Mouse (Mus musculus): ENCODE results near the gene Smg9. TPM values are rescaled to one million over a fixed set of nuclear protein-coding genes. Genes with fewer than 3 reads are reported as not detected.
"Not testable (repeated sequence)": the region's sequence is repeated elsewhere in the genome, so short reads cannot be mapped to it uniquely, and the experiment has no call there.

The Smg9 gene
- polyA plus RNA-seq, 2 experiments, result 11.2 to 20.6 TPM

GRCm38 (mm10) chr7:24396832-24397231 is 2.6 kb upstream of the Smg9 start:
- Histone ChIP-seq H3K4me2 (ENCODE audit: low read depth) (peak overlapping the region; percentile 90), H3K27me3 (ENCODE audit: control insufficient read depth, insufficient read depth, low read length) (no peaks in the 10 kb centered on the region), H3K9me3 (ENCODE audit: control insufficient read depth, low read length) (no peaks in the 10 kb centered on the region), H3K27ac (peak overlapping the region; percentile 80), H3K4me3 (ENCODE audit: insufficient read depth in 1 of 2, low read depth in 2 of 2, low read length in 2 of 2) (peak overlapping the region; percentile 14 to 43), H3K4me1 (replicated peaks; ENCODE audit: control insufficient read depth in 2 of 2, insufficient read depth in 2 of 2, low read length in 1 of 2) (peaks cover 54 to 57% of the 10 kb centered on the region in 2 experiments), H3K36me3 (replicated peaks; ENCODE audit: control insufficient read depth, insufficient read depth, low read depth) (no peaks in the 10 kb centered on the region), H3K9ac (replicated peaks) (peak overlapping the region; percentile 71)
- WGBS (ENCODE audit: insufficient replicate concordance), result 27% methylated on average over 11 of the region's 11 CpGs
- DNase-seq (ENCODE audit: low read depth in 3 of 3, low spot score in 3 of 3), result peak; percentile 59 to 76 (median 65)
- ATAC-seq (ENCODE audit: insufficient read depth), result peak; percentile 16
- TF ChIP-seq CTCF (IDR thresholded peaks at IDR 0.05; ENCODE audit: low read depth) (no peak), EP300 (IDR thresholded peaks at IDR 0.05; ENCODE audit: low read depth) (peak; percentile 82)

GRCm38 (mm10) chr7:24398364-24398913 is 980 bp upstream of the Smg9 start:
- Histone ChIP-seq H3K9me3 (ENCODE audit: control insufficient read depth, low read length) (no peaks in the 10 kb centered on the region), H3K4me1 (replicated peaks; ENCODE audit: control insufficient read depth in 2 of 2, insufficient read depth in 2 of 2, low read length in 1 of 2) (peaks cover 46 to 52% of the 10 kb centered on the region in 2 experiments), H3K36me3 (replicated peaks; ENCODE audit: control insufficient read depth, insufficient read depth, low read depth) (no peaks in the 10 kb centered on the region; the same call in 1 of the 2 replicates), H3K27ac (peak overlapping the region; percentile 92), H3K4me3 (ENCODE audit: insufficient read depth in 1 of 2, low read depth in 2 of 2, low read length in 2 of 2) (peak overlapping the region; percentile 68 to 74), H3K9ac (replicated peaks) (peak overlapping the region; percentile 80), H3K27me3 (ENCODE audit: control insufficient read depth, insufficient read depth, low read length) (no peaks in the 10 kb centered on the region), H3K4me2 (ENCODE audit: low read depth) (peak overlapping the region; percentile 90)
- TF ChIP-seq CTCF (IDR thresholded peaks at IDR 0.05; ENCODE audit: low read depth), result no peak
- no peak for TF ChIP-seq EP300 (IDR thresholded peaks at IDR 0.05; ENCODE audit: low read depth)
- DNase-seq (ENCODE audit: low read depth in 3 of 3, low spot score in 3 of 3), result no peak
- ATAC-seq (ENCODE audit: insufficient read depth), result no peak
- WGBS (ENCODE audit: insufficient replicate concordance), result 68% methylated on average over 8 of the region's 8 CpGs

GRCm38 (mm10) chr7:24400082-24400452 is 648 bp downstream of the Smg9 start:
- Histone ChIP-seq H3K27ac (peak overlapping the region; percentile 92), H3K9me3 (ENCODE audit: control insufficient read depth, low read length) (no peaks in the 10 kb centered on the region), H3K4me1 (replicated peaks; ENCODE audit: control insufficient read depth in 2 of 2, insufficient read depth in 2 of 2, low read length in 1 of 2) (peaks cover 31 to 42% of the 10 kb centered on the region in 2 experiments), H3K27me3 (ENCODE audit: control insufficient read depth, insufficient read depth, low read length) (no peaks in the 10 kb centered on the region), H3K9ac (replicated peaks) (peak overlapping the region; percentile 75), H3K4me2 (ENCODE audit: low read depth) (peak overlapping the region; percentile 90), H3K4me3 (ENCODE audit: insufficient read depth in 1 of 2, low read depth in 2 of 2, low read length in 2 of 2) (peak overlapping the region; percentile 67 to 68), H3K36me3 (replicated peaks; ENCODE audit: control insufficient read depth, insufficient read depth, low read depth) (peaks cover 3% of the 10 kb centered on the region; the same call in 1 of the 2 replicates)
- peak in 1 of 3 experiments; percentile 43 for DNase-seq (ENCODE audit: low read depth in 3 of 3, low spot score in 3 of 3)
- 6% methylated on average over 3 of the region's 3 CpGs for WGBS (ENCODE audit: insufficient replicate concordance)
- TF ChIP-seq CTCF (IDR thresholded peaks at IDR 0.05; ENCODE audit: low read depth) (no peak), EP300 (IDR thresholded peaks at IDR 0.05; ENCODE audit: low read depth) (no peak)
- ATAC-seq (ENCODE audit: insufficient read depth), result 0 out of 2 replicates have a peak, but pooled peaks have one; percentile 1

GRCm38 (mm10) chr7:24400489-24400888 is 1.1 kb downstream of the Smg9 start:
- H3K4me3 ChIP-seq (ENCODE audit: insufficient read depth in 1 of 2, low read depth in 2 of 2, low read length in 2 of 2), result peak overlapping the region; percentile 67 to 68
- not testable (repeated sequence) for DNase-seq (ENCODE audit: low read depth in 3 of 3, low spot score in 3 of 3); ATAC-seq (ENCODE audit: insufficient read depth); H3K27me3 ChIP-seq (ENCODE audit: control insufficient read depth, insufficient read depth, low read length); H3K36me3 ChIP-seq (replicated peaks; ENCODE audit: control insufficient read depth, insufficient read depth, low read depth); H3K9me3 ChIP-seq (ENCODE audit: control insufficient read depth, low read length)
- H3K9ac ChIP-seq (replicated peaks), result peak overlapping the region; percentile 75
- H3K4me1 ChIP-seq (replicated peaks; ENCODE audit: control insufficient read depth in 2 of 2, insufficient read depth in 2 of 2, low read length in 1 of 2), result peaks cover 27 to 38% of the 10 kb centered on the region in 2 experiments
- 67% methylated on average over 4 of the region's 4 CpGs for WGBS (ENCODE audit: insufficient replicate concordance)
- peak overlapping the region; percentile 90 for H3K4me2 ChIP-seq (ENCODE audit: low read depth)
- H3K27ac ChIP-seq, result peak overlapping the region; percentile 92

- Histone ChIP-seq H3K9me3 (ENCODE audit: control insufficient read depth, low read length) (no peaks in the 10 kb centered on the region), H3K4me3 (ENCODE audit: insufficient read depth in 1 of 2, low read depth in 2 of 2, low read length in 2 of 2) (no peak overlapping the region), H3K27me3 (ENCODE audit: control insufficient read depth, insufficient read depth, low read length) (no peaks in the 10 kb centered on the region), H3K36me3 (replicated peaks; ENCODE audit: control insufficient read depth, insufficient read depth, low read depth) (peaks cover 15% of the 10 kb centered on the region), H3K4me2 (ENCODE audit: low read depth) (no peak overlapping the region), H3K9ac (replicated peaks) (no peak overlapping the region), H3K4me1 (replicated peaks; ENCODE audit: control insufficient read depth in 2 of 2, insufficient read depth in 2 of 2, low read length in 1 of 2) (peaks cover 6 to 19% of the 10 kb centered on the region in 2 experiments), H3K27ac (no peak overlapping the region)
- WGBS (ENCODE audit: insufficient replicate concordance), result 97% methylated on average over 9 of the region's 9 CpGs
- ATAC-seq (ENCODE audit: insufficient read depth), result no peak
- no peak for DNase-seq (ENCODE audit: low read depth in 3 of 3, low spot score in 3 of 3)
- peak; percentile 82 for TF ChIP-seq CTCF (IDR thresholded peaks at IDR 0.05; ENCODE audit: low read depth)
- no peak for TF ChIP-seq EP300 (IDR thresholded peaks at IDR 0.05; ENCODE audit: low read depth)
Observed at GRCm38 (mm10) chr7:24402851-24403250, 3.4 kb downstream of the Smg9 start.
